Mouse (Mus musculus) right cerebral cortex, postnatal 10 days (tissue): Measurements from ENCODE around the gene Mrpl20.
"Not testable (repeated sequence)": the region's sequence is repeated elsewhere in the genome, so short reads cannot be mapped to it uniquely, and the experiment has no call there.

Experiments used
- DNase-seq, 2 experiments: peaks; one replicate each; pipeline ENCODE4 v3.0.0; 2021; ENCODE audit warnings: low spot score in 2 of 2

The Mrpl20 gene

GRCm38 (mm10) chr4:155783486-155784080 is 19.1 kb upstream of the Mrpl20 start:
- DNase-seq: no peak

GRCm38 (mm10) chr4:155784081-155784701 is 18.5 kb upstream of the Mrpl20 start:
- peak; percentile 85 for DNase-seq

DNA sequence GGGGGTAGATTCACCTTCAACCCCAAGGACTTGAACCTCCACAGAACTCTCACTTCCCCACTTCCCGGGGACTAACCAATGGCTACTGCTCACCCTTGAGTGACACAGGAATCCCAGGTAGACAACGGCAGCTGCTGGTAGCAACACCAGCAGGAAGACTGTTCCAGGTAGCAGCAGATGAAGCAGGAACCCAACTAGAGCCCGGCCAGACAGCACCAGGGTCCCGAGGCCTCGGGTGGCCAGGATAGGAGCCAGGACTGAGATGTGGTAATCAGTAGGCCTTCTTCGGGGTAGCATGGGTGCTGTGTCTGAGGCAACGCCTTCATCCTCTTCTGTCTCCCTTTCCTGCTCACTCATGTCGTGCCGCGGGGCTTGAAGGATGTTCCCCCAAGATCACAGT is 17.4 kb upstream of the Mrpl20 start:
- DNase-seq: no peak

DNA sequence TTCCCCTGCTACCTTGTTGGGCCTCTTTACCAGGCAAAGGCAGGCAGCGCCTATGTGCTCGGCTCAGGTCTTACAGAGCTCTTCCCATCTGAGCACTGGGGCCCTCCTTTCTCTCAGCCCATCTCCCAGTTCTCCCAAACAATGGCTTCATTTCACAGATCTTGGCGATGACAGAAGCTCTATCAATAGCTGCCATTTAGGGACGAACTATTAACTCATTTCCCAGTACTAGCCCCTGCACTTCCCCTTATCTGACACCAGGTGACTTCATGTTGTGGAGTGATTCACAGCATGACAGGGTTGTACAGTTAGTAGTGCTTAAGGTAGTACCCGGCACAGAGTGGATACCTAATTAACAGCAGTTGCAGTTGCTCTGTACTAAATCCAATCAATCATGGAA is 16.9 kb upstream of the Mrpl20 start, which contains the start of gene Tmem88b:
Gene Tmem88b, minus strand, starts transcription at position 56 of the 400 bp plus-strand sequence.
- no peak for DNase-seq

DNA sequence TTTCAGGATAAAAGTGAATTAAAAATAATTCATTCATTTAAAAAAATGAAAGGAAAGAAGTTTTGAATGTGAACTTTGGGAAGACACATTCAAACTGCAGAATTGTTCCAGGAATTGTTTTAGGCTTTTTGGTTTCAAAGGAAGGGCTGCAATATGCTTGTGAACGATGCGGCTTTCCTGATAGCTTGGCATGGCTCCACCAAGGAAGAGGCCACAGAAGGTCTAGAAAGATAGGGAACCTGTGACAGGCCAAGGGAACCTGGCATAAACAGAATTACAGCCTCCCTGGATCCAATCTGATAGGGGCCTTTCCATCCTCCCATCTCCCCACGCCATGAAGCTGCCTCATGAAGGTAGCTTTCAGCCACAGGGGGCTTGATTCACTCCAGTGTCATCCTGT is 14.4 kb upstream of the Mrpl20 start:
- no peak for DNase-seq

DNA sequence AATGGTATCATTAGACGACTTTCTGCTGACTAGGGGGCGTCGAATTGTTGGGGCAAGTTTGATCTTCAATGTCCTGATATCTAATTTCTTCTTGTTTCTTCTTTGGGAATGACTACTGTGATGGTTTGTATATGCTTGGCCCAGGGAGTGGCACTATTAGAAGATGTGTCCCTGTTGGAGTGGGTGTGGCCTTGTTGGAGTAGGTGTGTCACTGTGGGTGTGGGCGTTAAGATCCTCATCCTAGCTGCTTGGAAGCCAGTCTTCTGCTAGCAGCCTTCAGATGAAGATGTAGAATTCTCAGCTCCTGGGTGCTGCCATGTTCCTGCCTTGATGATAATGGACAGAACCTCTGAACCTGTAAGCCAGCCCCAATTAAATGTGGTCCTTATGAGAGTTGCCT is 13.8 kb upstream of the Mrpl20 start:
- DNase-seq: not testable (repeated sequence)

DNA sequence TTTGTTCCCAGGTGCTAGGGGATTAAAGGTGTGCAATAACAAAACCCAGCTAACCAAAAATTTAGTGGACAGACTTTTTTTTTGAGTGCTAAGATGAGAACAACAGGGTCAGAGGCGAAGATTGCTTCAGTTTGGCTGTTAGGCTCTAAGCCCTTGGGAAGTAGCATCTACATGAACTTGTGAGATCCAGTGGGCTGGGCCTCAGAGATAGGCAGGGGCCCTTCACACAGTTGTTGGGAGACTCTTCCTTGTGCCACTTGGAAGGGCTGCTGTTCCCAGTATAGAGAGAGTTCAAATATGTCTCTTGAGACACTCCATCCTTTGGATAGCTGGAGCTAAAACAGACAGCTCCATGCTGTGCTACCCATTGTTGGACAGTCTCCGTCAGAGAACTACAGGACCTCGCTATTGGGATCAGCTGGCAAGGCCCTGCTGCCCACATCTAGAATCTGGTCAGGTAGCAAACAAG is 12.6 kb upstream of the Mrpl20 start, which contains the start of gene Ankrd65:
Gene Ankrd65, plus strand, starts transcription at position 419 of the 469 bp plus-strand sequence.
- DNase-seq: no peak

- no peak for DNase-seq
These were observed 12.0 kb upstream of the Mrpl20 start for GRCm38 (mm10) chr4:155790650-155791161.

DNA sequence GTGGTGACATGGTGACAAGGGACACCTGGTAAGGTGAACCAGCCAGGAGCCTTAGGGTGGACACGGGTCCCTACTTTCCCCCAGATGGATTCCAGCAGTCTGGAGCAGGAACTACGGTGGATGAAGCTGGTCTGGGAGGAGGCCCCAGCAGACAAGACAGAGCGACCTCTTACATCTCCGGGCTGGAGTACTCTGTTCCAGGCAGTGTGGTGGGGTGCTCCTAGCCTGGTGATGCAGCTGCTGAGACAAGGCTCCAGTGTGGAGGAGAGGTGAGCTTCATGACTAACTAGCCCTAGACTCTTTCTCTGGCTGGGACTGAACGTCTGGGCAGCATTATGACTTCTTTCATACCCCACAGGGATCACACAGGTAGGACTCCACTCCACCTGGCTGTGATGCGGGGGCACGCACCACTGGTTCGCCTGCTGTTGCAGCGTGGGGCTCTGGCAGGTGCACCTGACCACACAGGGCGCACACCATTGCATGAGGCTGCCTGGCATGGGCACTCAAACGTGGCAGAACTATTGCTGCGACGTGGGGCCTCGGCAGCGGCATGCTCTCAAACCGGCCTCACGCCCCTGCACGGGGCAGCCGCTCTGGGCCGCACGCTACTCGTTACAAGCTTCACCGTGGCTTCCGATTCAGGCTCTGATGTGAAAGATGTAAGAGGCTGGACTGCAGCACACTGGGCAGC is 11.3 kb upstream of the Mrpl20 start:
- DNase-seq: no peak

GRCm38 (mm10) chr4:155793730-155794129 is 8.9 kb upstream of the Mrpl20 start:
- DNase-seq: no peak

DNA sequence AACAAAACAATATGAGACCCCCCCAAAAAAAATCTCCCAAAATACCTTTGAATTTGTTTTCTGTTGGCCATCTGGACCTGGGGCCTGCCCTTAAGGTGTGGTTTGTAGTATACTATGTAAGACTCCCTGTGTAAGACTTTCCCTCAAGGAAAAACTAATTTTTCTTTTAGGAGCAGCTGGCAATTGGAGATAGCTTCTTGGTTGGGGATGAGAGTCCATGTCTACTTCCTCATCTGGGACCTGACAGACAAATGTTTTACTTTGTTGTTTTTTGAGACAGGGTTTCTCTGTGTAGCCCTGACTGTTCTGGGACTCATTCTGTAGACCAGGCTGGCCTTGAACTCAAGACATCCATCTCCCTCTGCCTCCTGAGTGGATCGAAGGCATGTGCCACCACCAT is 603 bp upstream of the Mrpl20 start:
- DNase-seq: no peak

GRCm38 (mm10) chr4:155803340-155804041 is 813 bp downstream of the Mrpl20 start:
- DNase-seq: peak; percentile 97 to 99

GRCm38 (mm10) chr4:155807841-155808240 is 5.2 kb downstream of the Mrpl20 start:
- DNase-seq: no peak

DNA sequence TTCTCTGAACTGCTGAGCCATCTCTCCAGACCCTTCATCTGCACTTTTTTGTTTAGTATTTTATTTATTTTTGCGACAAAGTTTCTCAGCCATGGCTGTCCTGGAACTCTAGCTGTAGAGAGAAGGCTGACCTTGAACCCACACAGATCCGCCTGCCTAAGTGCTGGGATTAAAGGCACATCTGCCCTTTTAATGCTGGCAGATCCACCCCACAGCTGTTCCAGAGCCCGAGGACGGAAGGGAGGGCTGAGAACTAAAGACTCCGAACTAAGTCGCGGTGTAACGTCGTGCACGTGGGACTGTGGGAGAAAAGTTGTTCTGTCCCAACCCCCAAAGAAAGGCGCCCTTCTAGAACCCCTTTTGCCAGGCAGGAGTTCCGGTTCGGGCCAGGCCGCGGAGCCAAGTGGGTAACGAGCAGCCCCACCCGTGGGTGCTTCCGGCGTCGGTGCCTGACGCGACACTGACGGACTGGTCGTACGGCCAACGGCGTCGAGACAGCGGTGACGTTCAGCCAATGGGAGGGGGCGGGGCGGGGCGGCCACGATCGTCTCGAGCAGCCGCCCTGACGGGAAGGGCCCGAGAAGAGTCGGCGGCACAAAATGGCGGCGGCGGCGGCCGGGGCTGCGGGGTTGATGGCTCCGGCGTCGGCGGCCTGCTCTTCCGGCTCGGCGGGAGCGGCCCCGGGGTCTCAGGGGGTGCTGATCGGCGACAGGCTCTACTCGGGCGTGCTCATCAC is 9.4 kb downstream of the Mrpl20 start, which contains the start of gene Ccnl2:
Gene Ccnl2, plus strand, starts transcription at position 561 of the 736 bp plus-strand sequence.
- peak; percentile 97 for DNase-seq

GRCm38 (mm10) chr4:155812665-155813181 is 10.0 kb downstream of the Mrpl20 start:
- peak in 1 of 2 experiments; percentile 44 for DNase-seq

DNA sequence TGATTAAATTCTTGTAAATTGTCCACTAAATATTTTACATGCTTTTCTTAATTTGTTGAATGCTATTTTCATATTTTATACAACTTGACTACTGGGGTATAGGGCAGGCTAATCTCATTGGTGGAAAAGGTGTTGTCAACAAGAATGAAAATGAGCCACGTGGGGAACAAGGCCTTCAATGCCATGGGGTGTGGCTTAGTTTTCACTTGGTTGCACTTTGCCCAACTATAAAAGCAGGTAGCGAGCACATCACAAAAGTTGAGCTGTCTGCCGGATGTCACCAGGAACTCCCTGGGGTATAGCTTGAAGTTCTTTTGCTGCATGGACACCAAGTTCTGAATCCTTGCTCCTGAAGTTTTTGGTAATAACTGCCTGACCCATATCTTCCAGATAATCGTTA is 14.9 kb downstream of the Mrpl20 start:
- DNase-seq: no peak

- DNase-seq: peak in 1 of 2 experiments; percentile 23
These were observed 18.3 kb downstream of the Mrpl20 start for GRCm38 (mm10) chr4:155821025-155821424.

- DNase-seq: no peak
These were observed 20.8 kb downstream of the Mrpl20 start for GRCm38 (mm10) chr4:155823443-155823842.

DNA sequence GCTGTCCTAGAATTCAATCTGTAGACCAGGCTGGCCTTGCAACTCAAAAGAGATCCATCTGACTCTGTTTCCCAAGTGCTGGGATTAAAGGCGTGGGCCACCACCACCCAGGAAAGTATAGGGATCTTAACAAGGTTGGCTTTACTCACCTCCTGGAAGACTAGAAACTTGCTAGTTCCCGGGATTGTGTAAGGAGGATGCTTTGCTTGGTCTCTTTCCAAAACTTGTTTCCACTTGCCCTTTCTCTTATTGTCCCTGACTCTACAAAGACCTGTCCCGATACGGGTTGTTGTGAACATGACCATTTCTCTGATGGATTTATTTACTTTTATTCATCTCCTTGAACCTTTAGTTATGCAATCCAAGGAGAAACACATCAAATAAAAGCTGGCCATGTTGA is 27.2 kb downstream of the Mrpl20 start:
- DNase-seq: no peak

DNA sequence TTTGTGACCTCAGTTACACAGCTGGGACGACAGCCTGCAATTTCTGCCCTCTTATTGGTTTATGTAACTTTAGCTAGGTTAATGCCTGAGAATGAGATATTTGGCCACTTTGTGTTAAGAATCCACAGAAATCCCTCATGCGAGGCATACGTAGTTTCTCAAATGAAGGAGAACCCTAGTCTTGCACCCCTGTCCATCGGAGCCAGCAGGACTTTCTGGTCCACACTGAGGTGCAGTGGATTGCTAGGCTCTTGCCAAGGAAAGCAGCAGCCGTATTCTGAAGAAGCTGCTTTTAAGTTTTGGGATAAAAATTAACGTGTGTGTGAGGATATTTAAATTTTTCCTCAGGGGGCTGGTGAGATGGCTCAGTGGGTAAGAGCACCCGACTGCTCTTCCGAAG is 27.9 kb downstream of the Mrpl20 start:
- no peak for DNase-seq

DNA sequence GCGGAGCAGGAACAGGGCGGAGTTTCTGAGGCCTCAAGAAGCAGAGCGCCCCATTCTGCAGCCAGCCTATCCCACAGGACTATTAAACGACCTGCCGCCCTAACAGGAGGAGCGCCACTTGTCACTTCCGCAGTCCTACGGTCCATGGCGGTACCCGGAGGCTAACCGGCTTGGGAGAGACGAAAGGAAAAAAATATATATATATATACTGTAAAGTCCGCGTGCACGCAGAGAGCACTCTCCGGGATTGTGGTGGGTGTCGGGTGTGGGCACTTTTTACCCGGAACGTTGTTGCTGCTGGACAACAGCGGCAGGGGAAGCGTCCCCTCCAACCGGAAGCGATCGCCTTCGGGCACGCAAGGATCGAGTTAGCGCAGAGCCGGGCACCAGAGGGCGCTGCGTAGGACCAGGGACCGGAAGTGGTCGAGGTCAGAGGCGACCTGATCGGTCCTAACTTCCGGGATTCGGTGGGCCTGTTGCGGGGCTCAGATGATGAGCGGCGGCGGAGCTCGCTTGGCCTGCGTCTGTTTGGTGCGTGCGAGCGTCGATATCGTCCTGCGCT is 28.6 kb downstream of the Mrpl20 start, which contains the start of gene Aurkaip1:
Gene Aurkaip1, plus strand, starts transcription at position 68 of the 562 bp plus-strand sequence.
- peak; percentile 97 to 98 for DNase-seq
